Mouse (Mus musculus): ENCODE data around the gene Tmem97.

Gene Tmem97

DNA sequence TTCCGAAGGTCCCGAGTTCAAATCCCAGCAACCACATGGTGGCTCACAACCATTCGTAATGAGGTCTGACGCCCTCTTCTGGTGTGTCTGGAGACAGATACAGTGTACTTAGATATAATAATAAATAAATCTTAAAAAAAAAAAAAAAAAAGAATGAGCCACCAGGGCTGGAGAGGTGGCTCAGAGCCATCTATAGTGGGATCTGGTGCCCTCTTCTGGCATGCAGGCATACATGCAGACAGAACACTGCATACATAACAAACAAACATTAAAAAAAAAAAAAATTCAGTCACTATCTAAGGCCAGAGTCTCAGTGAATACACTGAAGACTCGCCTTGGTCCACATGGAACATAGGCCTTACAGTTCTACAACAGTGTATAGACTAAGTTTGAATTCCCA lies 41.4 kb downstream of the Tmem97 start:
- peak; percentile 43 for DNase-seq

DNA sequence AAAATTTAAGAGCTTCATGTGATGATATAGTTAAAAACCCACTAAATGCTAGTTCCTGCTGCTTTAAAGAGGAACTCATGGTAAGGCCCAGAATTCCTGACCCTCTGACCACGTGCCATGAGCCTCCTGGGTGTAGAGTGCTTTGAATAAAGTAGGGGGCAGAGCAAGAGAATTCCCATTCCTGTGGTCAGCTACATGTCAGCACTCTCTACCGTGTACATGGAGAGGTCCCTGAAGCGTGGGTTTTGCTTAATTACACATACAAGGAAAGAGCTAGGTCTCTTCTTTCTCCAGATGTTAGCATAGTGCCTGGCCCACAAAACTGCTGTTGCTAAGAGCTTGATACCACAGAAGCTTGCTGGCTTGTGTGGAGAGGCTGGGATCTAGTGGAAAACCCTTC lies 45.1 kb downstream of the Tmem97 start:
- DNase-seq, result no peak

DNA sequence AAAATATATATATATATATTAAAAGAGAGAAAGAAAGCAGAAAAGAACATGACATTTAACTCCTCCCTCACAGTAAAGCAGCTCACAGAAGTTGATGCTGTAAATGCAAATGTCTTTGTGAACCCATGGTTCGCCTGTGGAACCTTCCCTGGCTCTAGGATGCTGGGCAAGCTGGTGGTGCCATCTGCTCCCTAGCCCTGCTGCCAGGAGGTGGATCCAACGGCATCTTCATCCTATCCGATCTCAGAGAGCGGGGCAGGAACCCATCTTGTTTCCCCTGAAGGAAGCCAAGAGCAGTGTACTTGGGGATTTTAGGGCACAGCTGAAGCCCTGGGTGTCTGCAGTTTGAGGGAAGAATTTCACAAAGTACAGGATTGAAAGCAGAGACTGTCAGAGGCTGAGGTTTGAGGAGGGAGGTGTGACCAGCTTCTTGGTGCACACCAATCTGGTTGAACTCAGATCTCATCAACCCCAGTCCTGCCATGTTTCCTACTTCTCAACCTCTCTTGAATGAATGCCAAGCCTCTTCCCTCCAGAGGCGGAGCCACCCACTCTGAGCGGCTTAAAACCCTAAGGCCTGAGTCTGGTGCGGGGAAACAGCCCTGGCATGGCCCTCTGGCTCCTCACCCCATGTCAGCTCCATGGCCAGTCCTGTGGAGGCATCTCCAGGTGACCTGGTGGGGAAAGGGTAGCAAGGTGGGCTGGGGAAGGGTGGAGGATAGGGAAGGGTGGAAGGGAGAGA lies 47.5 kb downstream of the Tmem97 start, which contains the start of gene Sebox:
Gene Sebox, plus strand, starts transcription at position 539 of the 742 bp plus-strand sequence.
- DNase-seq, result no peak

GRCm38 (mm10) chr11:78501529-78501928 lies 49.0 kb downstream of the Tmem97 start:
- no peak for DNase-seq

DNA sequence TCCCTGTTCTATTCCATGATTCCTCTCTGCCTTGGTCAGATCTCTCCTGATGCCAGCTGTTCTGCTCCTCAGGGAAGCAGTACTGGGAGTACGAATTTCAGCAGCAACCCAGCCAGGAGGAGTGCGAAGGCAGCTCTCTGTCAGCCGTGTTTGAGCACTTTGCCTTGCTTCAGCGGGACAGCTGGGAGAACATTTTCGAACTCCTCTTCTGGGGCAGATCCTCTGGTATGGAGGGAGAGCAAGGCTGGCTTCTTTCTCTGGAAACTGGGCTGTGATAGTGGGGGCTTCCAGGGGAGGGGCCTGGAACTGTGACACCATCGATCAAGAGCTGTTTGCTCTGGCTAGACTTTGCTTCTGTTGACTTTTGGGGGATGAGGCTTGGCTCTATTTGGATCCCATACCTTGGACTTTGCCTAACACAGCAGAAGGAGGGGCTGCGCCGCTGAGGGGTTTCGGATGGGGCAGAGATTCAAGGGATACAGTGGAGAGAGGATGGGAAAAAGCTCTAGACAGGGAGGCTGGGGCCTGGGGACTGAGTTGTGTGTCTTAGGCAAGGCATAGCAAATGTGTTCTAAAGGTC lies 49.9 kb downstream of the Tmem97 start:
- DNase-seq, result no peak

GRCm38 (mm10) chr11:78499543-78499942 lies 51.0 kb downstream of the Tmem97 start:
- DNase-seq, result no peak

DNA sequence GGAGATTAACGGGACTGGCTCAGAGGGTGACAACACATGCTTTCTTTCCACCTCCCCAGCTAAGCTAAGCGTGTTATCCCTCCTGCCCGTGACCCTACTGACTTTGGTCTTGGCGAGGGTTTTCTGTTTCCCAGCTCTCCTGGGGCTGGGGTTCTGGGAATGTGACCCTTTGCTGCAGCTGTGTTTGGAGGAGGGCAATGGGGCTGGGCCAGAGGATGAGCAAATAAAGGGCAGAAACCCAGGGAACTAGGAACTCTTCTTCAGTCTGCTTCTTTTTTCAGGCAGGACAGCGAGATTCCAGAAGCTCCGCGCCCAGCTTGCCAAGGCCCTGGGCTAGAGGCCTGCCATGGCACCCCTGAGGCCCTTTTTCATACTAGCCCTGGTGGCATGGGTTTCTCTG lies 51.6 kb downstream of the Tmem97 start, which contains the start of gene Vtn:
Gene Vtn, plus strand, starts transcription at position 88 of the 400 bp plus-strand sequence.
- DNase-seq, result peak; percentile 17

DNA sequence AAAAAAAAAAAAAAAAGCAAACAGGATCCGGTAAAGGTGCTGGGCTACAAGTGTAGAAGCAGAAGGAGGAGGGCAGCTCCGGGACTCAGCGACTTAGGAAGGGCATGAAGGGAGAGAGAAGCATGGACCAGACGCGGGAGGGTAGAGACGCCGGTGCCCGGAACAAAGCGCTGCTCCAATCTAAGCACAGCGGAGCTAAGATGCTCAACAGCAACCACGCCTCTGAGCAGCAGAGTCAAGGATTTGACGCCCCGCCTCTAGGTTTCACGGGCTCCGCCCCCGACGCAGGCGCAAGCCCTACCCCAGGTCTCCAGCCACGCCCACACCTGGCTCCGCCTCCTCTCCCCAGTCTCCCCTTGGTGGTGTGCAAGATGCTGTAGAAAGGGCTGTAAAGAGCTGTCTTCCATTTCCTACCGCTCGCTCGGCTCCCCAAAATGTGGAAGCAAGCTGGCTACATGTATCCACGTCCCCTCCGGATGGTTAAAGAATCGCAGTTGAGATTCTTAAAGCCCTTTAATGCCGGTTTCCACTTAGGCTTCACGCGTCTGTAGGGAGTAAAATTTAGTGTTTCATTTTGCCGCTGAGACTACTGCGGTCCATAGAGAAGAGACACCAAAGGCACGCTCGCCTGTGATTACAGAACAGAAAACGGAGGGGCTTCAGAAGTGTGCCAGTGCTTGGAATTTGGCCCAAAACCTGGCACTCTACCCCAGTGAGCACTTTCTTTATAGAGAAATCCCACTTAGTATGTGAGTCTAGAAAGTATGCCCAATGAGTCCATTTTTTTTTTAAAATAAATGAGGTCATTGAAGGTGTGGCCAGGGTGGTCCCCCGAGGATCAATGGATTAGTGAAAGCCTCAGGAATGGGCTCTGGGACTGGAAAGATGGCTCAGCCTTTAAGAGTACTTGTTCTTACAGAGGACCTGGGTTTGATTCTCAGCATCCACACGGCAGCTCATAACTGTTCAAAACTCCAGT lies 52.7 kb downstream of the Tmem97 start, which contains the start of gene Sarm1:
Gene Sarm1, minus strand, starts transcription at position 211 of the 979 bp plus-strand sequence.
- peak; percentile 98 for DNase-seq

DNA sequence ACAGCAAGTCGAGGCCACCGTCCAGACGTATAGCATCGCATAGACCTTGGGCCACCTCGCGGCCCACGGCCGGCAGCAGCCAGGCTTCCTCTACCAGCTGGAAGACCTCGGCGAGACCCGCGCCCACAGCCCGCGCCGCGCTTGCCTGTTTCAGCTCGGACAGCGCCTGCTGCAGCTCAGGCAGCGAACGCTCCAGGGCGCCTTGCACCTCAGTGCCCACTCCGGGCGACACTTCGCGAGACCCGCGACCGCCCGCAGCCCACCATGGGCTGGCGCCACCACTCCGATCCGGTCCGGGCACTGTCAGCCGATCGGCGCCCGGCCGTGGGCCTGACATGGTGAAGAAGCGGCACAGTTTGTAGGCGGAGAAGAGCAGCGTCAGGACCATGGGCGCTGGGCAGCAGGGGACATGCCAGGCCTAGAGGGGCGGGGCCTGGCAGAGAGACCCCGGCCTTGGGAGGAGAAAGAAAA lies 53.5 kb downstream of the Tmem97 start:
- DNase-seq, result peak; percentile 61

DNA sequence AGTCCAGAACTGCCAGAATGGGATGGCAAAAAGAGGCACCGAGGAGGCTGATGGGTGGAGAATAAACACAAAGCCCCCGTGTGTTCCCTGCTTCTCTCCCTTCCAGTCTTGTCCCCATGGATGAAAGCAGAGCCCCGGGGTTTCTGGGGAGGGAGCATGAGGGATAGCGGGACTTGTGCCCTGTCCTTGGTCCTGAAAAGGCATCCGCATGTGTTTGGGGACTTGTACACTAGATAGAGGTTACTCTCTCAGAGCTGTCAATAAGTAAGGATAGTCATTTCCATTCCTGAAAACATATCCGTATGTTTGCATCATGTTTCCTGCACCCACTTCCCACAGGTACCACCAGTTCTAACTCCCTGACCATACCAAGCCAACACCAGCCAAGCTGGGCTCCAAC lies 54.7 kb downstream of the Tmem97 start:
- peak; percentile 75 for DNase-seq
